Mouse (Mus musculus): ENCODE data around the gene 2010111I01Rik.

The 2010111I01Rik gene

DNA sequence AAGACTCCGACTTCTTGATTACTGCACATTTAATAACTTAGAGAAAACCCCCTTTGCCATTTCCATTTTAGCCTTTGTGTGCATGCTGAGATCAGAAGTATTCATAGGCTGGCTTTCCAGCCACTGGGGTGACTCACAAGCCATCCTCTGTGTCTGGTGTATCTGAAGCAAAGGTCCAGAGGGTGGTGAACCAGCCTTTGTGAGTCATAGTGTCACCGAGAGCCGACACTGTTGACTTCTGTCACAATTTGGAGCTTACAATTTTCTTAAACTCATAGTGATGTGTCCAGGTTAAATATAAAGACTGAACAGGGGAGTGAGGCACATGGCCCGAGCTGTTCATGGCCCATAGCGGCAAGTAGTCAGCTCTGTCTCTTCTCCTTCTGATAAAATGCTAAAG is 278.9 kb downstream of the 2010111I01Rik start:
- DNase-seq (ENCODE audit: low spot score in 2 of 2) = no peak

GRCm38 (mm10) chr13:63244425-63244824 is 279.7 kb downstream of the 2010111I01Rik start:
- no peak for DNase-seq (ENCODE audit: low spot score in 2 of 2)

GRCm38 (mm10) chr13:63245218-63245617 is 280.5 kb downstream of the 2010111I01Rik start:
- DNase-seq (ENCODE audit: low spot score in 2 of 2) = no peak

GRCm38 (mm10) chr13:63245812-63246211 is 281.1 kb downstream of the 2010111I01Rik start:
- no peak for DNase-seq (ENCODE audit: low spot score in 2 of 2)

DNA sequence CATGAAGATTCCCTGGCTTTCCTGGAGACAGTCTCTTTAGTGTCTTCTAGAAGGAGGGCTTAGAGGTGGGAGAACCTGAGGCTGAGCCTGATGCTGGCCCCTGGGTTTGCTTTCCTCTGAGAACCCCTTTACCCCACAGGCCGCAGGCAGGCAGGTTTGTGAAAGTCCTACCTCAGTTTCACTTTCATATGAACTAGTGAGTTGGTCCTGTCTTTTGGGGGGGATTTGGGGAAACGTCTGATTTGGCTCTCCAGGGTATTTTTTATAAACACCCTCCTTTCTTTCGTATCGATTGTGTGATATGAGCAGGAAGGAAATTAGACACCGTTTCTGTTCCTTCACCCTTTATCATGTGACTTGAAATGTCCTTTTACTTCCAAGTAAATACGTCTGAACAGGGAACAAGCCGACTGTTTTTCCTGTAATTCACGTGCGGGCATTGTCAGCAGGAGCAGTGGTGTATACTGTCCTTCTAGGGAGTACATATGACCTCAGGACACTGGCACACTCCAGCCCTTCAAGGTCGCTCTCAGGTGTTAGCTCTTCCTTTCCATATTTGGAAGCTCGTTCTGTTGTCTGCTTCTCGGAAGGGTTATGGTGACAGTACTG is 281.7 kb downstream of the 2010111I01Rik start:
- DNase-seq (ENCODE audit: low spot score in 2 of 2) = no peak

- no peak for DNase-seq (ENCODE audit: low spot score in 2 of 2)
Observed at GRCm38 (mm10) chr13:63247041-63247440, 282.3 kb downstream of the 2010111I01Rik start.

DNA sequence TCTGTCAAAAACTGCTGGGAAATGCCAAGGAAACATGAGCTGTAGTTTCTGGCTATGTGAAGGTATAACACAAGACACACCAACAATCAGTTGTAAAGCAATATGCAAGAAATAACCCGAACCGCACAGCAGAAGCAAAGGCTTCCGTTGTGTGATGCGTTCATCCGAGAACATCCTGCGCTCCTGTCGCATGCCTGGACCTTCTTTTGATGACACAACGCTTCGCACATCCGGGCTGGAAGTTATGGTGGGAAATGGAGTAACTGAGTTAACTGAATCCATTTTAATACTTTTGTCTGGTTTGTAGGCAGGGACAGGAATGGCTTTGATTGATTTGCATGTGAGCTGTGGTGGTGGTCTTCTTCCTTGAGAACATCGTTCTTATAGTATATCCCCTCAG is 282.9 kb downstream of the 2010111I01Rik start:
- DNase-seq (ENCODE audit: low spot score in 2 of 2) = no peak

DNA sequence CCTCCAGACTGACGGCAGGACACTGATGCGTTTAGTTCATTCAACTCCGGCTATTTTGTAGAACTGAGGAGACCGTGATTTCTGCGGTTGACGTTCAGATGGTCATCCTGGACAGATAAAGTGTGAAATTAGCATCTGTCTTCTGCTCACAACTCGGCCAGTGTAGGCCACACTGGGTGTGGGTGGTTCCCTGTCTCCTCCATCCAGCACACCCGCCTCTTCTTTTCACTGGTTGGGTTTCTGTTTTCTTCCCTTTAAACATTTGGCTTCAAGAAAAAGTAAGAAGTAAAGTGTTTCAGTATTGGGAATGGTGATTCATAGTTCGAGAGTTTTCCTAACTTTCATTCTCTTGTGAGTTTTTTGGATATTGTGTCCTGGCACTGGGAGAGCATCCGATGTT is 283.6 kb downstream of the 2010111I01Rik start:
- peak in 1 of 2 experiments; percentile 66 for DNase-seq (ENCODE audit: low spot score in 2 of 2)

DNA sequence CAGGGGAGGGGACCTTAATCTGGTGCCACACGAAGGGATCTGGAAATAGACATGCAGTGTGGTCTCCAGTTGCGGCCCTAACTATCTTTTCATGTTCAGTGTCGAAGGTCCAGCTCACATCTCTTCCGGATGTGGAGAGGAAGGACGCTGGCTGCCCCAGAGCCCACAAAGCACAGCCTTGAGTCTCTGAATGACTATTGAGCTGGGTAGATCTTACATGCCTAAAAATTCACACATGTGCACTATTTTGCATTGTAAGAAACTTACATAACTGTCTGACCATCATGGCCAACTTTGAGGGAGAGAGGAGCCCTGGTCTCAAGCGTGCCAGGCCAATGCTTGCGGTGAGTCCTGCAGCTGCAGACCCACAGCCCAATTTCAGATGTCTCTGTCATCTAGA is 284.5 kb downstream of the 2010111I01Rik start:
- no peak for DNase-seq (ENCODE audit: low spot score in 2 of 2)

DNA sequence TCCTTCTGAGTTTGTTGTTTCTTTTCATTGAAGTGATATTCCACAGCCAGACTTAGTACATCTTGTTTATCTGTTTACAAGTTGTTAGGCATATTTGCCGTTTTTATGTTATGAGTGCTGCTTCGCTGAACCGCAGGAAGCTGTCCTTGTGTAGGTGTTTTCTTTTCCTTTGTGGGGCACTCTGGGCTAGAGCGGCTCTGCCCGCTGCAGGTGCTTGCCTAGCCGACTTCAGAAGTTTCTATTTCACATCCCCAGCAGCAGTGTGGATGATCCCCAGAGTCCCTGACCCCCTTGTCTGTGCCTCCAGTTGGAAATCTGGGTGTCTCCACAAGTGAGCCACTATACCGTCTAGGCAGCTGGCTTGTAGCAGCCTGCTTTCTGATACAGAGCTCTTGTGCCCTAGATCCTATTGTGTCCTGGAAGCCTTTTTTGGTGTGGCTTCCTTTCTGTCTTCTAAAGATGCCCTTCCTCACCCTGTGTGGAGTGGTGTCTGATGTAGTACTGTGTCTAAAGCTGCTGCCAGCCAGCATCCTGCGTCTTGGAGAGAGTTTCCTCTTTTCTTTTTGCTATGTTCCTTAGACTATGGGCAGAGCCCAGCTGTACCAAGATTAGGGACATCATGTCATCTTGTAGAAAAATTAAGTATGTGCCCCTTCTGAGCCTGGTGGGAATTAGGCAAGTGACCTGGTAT is 285.2 kb downstream of the 2010111I01Rik start:
- no peak for DNase-seq (ENCODE audit: low spot score in 2 of 2)

DNA sequence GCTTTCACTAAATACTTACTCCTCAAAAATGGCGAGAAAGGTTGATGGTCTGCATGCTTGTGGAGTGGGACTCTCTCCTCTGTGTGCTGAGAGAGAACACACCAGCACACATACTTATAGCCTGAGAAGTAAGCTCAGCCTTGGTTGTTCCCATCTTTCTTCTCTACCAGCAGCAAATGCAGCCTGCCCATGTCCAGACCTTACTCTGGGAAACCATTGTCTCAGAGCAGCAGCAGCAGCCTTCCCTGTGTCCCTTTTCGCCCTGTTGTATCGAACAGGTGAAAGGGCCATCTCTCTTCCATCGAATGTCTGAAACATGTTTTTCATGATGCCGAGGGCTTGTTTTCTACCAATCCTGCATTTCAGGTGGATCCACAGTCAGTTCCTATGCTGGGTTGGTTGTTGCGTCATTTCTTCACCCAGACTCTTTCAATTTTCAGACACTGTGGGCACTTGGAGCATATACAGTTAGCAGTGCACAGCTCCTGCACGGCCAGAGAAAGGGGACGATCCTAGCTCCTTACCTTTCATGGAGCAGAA is 285.8 kb downstream of the 2010111I01Rik start:
- DNase-seq (ENCODE audit: low spot score in 2 of 2) = no peak

DNA sequence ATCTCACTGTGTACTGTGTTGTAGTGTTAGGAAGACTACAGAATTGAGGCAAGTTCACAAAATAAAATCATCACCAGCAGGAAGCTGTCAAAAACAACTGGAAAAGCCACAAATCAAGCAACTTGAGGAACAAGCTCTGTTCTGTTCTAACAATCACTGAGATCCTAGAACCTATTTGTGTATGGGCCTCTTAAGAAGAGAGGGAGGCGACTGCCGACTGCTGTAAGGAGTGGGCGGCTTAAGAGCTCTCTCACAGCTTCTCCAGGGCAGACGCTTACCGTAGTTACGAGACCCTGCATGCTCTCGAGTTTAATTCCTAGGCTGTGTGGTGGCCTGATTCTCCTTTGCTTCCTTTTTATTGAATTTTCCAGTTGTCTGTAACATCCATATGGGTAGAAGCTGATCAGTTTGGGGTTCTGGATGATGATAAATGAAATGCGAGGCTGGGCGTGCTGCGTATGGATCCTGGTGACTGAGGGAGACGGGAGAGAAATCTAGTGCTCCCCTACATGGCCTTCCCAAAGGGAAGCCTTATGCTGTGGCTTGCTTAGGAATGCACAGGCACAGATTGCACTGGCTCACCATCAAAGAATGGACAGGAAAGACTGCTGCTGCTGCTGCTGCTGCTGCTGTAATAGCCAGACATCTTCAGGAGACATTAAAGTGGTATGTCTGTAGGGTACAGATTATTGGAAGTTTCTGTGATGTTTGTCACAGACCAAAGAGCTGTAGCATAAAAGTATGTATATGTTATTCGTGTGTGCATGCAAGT is 286.6 kb downstream of the 2010111I01Rik start:
- DNase-seq (ENCODE audit: low spot score in 2 of 2) = no peak

- no peak for DNase-seq (ENCODE audit: low spot score in 2 of 2)
Observed at GRCm38 (mm10) chr13:63252295-63253010, 287.8 kb downstream of the 2010111I01Rik start.

- no peak for DNase-seq (ENCODE audit: low spot score in 2 of 2)
Observed at GRCm38 (mm10) chr13:63253147-63253546, 288.5 kb downstream of the 2010111I01Rik start.

DNA sequence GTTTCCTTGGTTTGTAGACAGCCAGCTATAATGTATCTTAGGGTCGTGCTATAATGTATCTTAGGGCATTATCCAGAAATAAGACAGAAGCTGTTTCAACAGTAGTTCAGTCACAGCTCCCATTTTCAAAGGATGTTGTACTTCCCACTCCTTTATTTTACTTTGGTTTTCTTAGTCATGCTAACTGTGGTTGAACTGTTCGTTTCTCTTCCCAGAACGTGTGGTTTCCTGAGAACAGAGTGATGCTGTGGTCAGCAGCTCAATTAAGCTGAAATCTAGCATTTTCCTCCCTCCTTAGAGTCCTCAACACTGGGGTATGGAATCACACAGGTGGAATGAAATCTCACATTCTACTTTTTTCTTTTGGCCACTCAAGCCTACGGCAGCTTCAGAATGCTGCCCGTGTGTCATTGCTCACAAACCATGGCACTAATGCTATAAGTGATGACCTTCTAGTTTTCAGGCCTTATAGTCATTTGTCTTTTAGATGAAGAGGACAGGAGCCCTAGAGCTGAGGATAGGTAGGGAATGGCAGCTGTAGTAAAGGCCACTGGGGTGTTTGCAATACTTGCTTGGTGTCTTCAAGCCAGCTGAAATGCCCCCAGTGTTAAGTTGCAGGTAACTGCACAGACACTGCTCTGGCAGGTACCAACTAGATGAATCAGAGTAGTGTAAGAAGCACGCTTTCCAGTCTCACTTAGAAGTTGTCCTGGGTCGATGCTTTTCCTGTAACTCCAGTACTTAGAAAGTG is 289.4 kb downstream of the 2010111I01Rik start:
- no peak for DNase-seq (ENCODE audit: low spot score in 2 of 2)

DNA sequence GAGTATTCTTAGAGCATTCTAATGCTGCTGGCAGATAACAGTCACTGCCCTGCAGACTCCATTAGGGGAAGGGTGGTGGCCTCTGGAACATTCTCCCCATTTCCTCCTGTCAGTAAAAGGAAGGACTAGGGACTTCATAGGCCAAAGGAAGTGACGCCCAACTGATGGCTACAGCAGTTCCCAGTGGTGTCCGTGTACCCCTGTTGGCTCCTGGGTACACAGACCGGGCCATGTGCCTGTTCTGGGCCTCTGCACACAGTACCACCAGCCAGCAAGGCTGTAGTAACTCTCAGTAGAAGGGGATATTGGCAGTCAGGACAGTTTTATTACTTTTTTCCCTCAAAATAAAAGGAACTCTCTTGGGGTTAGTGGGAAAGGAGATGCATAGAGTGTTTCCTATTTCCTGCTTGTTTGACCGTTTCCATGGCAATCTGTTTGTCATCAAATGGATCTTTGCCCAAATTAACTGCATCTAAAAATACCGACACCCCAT is 290.9 kb downstream of the 2010111I01Rik start:
- no peak for DNase-seq (ENCODE audit: low spot score in 2 of 2)

DNA sequence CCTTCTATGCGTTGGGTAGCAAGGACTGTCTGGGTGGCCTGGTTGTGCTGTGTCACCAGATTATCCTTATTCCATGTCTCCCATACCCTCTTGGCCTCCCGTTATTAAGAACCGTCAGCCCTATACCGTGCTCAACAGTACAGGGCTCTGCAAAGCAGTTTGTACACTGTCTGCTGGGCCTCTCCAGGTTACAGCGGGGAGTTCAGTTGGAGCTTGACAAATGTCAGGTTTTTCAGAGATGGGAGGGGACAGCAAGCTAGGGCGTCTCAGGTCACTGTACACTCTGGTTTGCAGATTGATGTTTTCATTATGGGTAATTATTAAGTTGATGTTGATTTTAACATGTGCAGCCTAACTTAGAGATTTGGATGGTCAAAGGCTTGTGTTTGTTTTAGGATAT is 291.5 kb downstream of the 2010111I01Rik start:
- no peak for DNase-seq (ENCODE audit: low spot score in 2 of 2)

GRCm38 (mm10) chr13:63256807-63257206 is 292.1 kb downstream of the 2010111I01Rik start:
- no peak for DNase-seq (ENCODE audit: low spot score in 2 of 2)

- DNase-seq (ENCODE audit: low spot score in 2 of 2) = no peak
Observed at GRCm38 (mm10) chr13:63258167-63258582, 293.5 kb downstream of the 2010111I01Rik start.

GRCm38 (mm10) chr13:63258671-63259070 is 294.0 kb downstream of the 2010111I01Rik start:
- DNase-seq (ENCODE audit: low spot score in 2 of 2) = no peak

GRCm38 (mm10) chr13:63260133-63260532 is 295.4 kb downstream of the 2010111I01Rik start:
- no peak for DNase-seq (ENCODE audit: low spot score in 2 of 2)
